Mouse (Mus musculus) T-helper 17 cell (primary cell): ENCODE data around the gene Emg1.

Experiments used
- in situ Hi-C, 2 experiments: fragments of 300-600 bp; cut with MboI, MseI; formaldehyde crosslinking; loops; 1 replicate in 1 of 2; 2 replicates in 1 of 2; pipeline ENCODE4 v1.15.1; 2025; ENCODE audit warnings: high pct_unique_total_duplicates in 2 of 2

Gene Emg1

DNA sequence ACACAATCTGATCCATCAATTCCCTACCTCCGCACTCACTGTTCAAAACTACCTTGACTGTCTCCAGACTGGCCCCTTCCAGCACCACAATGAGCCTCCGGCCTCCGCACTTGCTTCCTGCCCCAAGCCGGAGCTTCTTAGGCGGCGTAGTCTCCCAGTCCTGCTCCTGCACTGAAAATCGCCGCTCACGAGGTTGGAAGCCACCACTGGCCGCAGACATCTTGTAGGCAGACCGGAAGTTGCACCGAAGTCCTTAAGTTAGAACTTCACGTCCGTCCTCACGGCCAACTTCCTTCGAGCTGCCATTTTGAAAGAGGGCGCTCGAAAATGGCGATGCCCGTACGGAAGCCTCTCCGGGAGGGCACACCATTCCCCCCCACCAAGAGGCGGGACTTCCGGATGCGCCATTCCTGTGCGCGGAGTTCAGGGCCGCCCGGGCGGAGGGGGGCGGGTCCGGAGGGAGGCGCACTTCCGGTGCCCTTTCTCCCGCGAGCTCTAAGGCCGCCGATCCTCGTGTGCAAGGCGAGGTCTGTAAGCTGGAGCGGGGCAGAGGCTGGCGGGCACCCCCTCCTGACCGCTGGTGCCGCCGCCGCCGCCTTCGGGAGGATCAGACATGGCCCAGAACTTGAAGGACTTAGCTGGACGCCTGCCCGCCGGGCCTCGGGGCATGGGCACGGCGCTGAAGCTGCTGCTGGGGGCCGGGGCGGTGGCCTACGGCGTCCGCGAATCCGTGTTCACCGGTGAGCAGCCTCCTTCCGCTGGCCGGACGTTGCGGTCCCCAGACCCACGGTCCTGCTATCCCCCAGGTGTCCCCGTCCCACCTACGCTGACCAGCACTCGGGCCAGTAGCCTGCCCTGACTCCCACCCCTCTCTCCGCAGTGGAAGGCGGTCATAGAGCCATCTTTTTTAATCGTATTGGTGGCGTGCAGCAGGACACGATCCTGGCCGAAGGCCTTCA is at the start of gene Emg1, which contains the start of gene Phb2:
Emg1 (minus strand) TSS at position 355 of the 959 bp plus-strand sequence.
Phb2 (plus strand) TSS at position 513 of the 959 bp plus-strand sequence.
- in situ Hi-C loops: loop anchor here in 1 of 2 experiments (5.0 kb wide), 1 partner anchor 45 kb away; the partner anchor contains the start of genes Atn1 and Gm45234

- in situ Hi-C loops: loop anchor here in 1 of 2 experiments (5.0 kb wide), 1 partner anchor 47 kb away; the partner anchor contains the start of genes Emg1 and Phb2
Measured at GRCm38 (mm10) chr6:124759259-124759658, 47.3 kb upstream of the Emg1 start.

DNA sequence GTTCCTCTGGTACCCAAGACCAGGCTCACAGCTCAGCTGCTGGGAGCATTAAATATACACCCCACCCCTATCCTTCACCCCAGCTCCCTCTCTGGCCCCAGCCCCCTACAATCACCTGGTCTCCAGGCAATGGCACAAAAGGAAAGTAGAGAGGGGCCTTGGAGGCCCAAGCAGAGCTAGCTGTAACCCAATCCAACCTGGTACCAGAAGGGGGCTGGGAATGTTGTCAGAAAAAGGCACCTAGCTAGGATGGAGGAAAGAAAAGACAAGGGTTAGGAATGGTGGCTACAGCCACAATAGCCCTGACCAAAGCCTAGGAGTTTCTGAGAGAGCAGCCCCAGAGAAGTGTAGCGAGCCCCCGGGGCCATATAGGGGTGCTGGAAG is 46.9 kb upstream of the Emg1 start:
- in situ Hi-C loops: loop anchor here in 1 of 2 experiments (5.0 kb wide), 1 partner anchor 47 kb away; the partner anchor contains the start of genes Emg1 and Phb2

DNA sequence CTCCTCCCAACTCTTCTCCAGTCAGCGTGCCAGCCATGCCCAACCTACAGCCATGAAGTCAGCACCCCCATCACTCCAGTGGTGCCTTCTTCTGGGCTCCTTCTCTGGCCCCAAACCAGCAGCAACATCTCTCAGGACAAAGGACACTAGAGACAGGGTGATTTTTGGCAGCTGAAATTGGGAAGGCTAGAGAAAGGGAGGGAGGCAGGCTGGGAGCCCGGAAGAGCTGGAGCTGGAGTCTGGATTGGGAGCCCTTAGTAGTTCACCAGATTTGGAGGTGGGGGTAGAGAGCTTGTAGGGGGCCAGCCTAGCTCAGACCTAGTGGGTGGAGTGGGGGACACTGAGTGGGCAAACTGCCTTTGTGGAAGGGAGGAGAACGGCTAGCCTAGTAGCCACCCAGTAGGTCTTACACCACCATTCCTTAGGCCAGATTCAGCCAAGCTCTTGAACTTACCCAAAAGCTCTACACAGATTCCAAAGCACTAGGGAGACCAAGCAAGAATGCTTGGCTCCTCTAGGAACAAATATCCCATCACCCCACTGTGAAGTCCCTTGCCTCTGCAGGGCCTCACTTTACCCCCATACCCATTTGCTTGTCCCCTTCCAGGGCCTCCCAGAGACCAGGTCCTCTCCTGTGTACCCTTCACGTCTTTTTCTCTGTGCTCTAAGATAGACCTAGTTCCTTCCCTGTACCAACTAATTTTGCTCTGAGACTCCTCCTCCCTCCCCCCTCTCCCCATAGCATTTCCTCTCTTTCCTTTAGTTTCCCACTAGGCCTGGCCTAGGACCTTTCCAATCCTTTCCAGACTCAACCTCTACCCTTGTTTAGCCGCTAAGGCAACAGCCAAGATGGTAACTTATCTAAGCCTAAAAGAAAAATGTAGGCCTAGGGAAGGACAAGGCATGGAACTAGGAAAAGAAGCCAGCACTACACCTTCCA is 46.2 kb upstream of the Emg1 start:
- in situ Hi-C loops: loop anchor here in 1 of 2 experiments (5.0 kb wide), 1 partner anchor 46 kb away; the partner anchor contains the start of genes Emg1 and Phb2

- in situ Hi-C loops: loop anchor here in 1 of 2 experiments (5.0 kb wide), 1 partner anchor 45 kb away; the partner anchor contains the start of genes Emg1 and Phb2
Measured at GRCm38 (mm10) chr6:124757351-124757880, 45.4 kb upstream of the Emg1 start.

- in situ Hi-C loops: loop anchor here in 1 of 2 experiments (5.0 kb wide), 1 partner anchor 44 kb away; the partner anchor contains the start of genes Emg1 and Phb2
Measured at GRCm38 (mm10) chr6:124756652-124757350, 44.8 kb upstream of the Emg1 start.

GRCm38 (mm10) chr6:124755831-124756595 is 44.0 kb upstream of the Emg1 start, which contains the start of the genes Gm45234 and Atn1:
Gene Gm45234 (minus strand): TSS chr6:124756021.
Gene Atn1 (minus strand): TSS chr6:124756524.
- in situ Hi-C loops: loop anchor here in 1 of 2 experiments (5.0 kb wide), 1 partner anchor 44 kb away; the partner anchor contains the start of genes Emg1 and Phb2

DNA sequence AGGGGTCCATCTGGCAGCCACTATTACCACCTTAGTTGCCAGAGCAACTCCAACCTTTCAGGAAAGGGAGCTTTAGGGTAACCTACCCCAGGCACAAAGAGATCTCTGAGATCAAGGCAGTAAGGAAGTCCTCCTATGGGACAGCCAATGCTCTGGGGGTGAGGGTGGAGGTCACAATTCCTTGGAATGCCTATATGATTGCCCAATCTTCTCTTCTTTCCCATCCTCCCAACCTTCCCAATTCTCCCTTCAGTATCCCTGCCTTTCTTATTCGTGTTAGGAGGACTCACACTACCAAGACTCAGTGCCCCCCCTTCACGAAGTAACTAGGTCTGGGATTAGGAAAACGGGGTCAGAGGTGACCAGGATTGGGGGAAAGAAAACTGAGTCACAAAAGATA is 43.3 kb upstream of the Emg1 start:
- in situ Hi-C loops: loop anchor here in 1 of 2 experiments (5.0 kb wide), 1 partner anchor 43 kb away; the partner anchor contains the start of genes Emg1 and Phb2

DNA sequence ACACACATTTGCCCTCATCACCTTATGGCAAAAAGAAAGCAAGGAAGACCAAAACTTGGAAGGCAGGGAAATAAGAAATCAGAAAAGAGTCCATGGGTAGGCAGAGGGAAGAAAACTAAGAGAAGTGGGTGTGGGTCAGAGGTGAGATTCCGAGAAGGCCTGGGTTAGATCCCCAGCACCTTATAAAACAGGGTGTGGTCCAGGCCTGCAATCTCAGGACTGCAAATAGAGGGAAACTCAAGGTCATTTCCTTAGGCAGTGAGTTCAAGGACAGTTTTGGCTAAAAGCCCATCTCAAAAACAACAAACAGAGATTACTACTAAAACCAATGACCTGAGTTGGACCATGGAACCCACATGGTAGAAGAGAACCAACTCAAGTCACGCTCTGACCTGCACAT is 41.9 kb upstream of the Emg1 start:
- in situ Hi-C loops: no loop called here

DNA sequence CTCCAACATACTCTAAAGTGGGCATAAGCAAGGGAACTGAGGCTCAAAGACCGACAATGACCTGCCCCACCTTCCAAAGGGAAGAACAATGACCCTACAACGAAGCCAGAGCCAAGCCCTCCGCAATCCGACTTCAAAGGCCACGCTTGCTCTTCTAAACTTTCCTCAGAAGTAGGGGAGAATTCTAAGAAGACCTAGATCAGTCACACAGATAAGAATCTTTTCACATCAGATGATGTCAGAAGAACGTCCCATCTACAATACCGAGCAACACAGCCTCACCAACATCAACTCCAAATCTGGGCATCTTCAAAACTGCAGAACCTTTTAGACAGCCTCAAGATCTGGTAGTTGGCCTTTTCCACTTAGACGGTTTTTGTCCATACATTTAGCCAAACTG is 38.4 kb upstream of the Emg1 start:
- in situ Hi-C loops: no loop called here

DNA sequence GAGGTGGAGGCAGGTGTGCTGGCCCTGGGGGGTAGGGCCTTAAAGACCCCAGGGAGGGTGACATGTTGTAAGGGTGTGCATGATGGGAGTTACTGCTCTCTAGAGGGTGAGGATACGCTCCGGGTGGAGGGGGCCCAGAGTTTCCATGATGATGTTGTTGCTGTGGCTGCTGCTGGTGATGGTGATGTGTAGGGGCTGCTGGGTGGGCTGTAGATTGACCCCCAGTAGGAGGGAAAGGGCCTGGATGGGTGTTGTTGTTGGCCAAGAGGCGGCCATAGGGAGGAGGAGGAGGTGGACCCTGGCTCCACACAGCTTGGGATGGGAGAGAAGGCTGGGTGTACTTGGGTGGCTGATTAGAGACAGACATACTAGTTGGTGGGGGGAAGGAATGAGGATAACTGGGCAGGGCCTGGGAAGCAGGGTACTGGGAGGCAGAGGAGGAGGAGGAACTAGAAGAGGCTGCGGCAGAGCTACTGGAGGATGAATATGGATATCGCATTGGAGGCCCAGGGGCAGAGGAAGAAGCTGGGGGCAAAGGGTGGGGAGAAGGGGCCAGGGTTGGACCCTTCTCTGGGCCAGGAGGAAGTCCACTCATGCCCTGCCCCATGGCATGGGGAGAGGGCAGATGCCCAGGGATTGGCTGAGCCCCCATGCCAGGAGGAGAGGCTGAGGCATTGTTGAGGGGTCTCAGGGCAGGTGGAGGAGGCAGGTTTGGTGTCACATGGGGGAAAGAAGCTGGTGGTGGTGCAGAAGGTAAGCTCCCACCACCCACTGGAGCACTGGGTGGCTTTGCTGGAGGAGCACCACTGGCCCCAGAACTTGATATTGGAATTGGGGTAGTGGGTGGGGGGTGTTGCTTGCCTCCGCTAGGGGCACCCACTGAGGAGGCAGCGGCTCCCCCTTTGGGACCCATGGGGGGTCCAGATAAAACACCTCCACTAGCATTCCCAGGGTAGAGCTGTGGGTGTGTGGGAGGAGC is 35.0 kb upstream of the Emg1 start:
- in situ Hi-C loops: loop anchor here in 1 of 2 experiments (10.0 kb wide), 1 partner anchor 1942 kb away; the partner anchor contains the start of gene Slc2a3

- in situ Hi-C loops: loop anchor here in 1 of 2 experiments (10.0 kb wide), 1 partner anchor 1941 kb away; the partner anchor contains the start of gene Slc2a3
Measured at GRCm38 (mm10) chr6:124746296-124746605, 34.3 kb upstream of the Emg1 start.

DNA sequence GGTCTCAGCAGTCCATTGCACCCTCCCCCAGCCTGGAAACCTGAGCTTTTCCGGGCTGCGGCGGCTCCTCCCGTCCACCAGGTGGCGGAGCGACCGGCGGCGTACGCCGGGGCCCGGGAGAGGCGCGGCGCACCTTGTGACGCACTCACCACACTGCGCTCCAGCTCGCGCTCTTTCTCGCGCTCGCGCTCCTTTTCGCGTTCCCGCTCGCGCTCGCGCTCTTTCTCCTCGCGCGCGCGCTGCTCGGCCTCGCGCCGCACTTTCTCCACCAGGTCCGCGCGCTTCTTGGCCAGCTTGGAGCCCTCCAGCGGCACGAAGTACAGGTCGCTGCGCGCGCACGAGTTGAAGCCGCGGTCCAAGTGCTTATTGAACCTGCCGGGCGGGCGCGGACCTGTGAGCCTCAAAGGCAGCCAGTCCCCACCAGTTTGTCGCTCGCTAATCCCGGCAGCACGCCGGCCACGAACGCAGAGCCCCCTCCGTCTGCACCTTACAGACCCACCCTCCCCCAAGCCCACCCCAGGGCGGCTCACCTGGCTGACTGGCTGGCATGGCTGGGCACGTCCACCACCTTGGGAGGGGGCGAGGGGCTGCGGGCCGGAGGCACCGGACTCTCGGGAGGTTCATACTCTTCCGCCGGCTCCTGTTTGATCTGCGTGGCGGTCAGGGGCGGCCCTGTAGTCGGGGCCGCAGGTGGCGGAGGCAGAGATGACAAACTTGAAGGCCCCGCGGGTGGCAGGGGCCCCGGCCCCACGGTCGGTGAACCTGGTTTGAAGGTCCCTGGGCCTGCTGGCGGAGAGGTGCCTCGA is 33.7 kb upstream of the Emg1 start:
- in situ Hi-C loops: loop anchor here in 1 of 2 experiments (10.0 kb wide), 1 partner anchor 1941 kb away; the partner anchor contains the start of gene Slc2a3

DNA sequence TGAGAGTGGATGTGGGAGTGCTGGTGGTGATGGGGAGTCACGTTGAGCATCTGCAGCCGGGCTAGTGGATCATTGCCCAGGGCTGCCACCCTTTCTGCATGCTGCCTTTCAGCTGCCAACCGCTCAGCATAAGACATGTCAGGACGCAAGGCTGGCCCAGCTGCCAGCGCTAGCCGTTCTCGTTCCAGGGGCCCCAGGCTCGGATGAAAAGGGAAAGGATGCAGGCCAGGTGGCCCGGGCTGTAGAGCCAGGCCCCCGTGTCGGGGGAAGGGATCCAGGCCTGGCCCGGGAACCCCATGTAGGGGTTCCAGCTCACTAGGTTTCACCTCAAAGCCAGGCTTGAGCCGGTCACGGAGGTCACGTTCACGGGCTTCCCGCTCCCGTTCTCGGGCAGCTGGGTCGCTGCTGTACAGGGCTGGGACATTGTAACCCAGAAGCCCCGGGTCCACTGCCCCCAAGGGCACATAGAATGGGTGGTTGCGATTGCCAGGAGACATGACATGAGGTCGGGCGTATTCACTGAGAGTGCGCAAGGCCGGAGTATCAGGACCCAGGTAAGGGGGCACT is 32.9 kb upstream of the Emg1 start:
- in situ Hi-C loops: loop anchor here in 1 of 2 experiments (10.0 kb wide), 1 partner anchor 1940 kb away; the partner anchor contains the start of gene Slc2a3

- in situ Hi-C loops: loop anchor here in 1 of 2 experiments (10.0 kb wide), 1 partner anchor 1939 kb away; the partner anchor contains the start of gene Slc2a3
Measured at GRCm38 (mm10) chr6:124743647-124744046, 31.7 kb upstream of the Emg1 start.

DNA sequence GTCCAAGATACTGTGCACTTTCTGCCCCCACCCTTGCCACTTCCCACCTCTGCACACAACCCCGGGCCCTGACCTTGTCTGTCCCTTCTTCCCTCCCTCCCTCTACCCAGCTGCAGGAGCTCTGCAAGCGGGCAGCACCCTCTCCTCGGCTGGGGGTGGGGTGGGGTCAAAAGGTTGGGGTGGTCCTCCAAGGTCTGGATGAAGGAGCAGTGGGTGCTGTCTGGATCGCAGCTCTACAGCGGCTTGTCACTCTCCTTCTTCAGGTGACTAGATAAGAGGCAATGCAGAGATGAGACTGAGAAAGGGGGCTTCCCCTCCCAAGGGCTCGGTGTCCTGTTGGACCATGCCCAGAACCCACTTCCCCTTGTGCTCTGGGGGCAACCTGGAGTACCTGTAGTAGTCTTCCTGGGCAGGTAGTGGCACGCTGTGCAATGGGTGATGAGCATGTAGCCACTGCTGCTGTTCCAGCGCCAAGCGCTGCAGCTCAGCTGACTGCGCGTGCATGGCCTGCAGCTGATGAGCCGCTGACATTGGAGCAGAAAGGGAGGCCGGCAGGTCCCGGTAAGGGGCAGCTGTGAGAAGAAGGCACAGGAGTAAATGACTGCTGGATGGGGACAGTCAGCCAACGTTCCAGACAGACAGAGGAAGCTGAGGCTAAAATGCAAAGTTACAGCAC is 31.0 kb upstream of the Emg1 start:
- in situ Hi-C loops: loop anchor here in 1 of 2 experiments (10.0 kb wide), 1 partner anchor 1938 kb away; the partner anchor contains the start of gene Slc2a3
